Mouse (Mus musculus) stomach, embryonic 16.5 days (tissue): Measurements from ENCODE around the gene Slamf7. TPM values are rescaled to one million over a fixed set of nuclear protein-coding genes. Genes with fewer than 3 reads are reported as not detected.
"Not testable (repeated sequence)": the region's sequence is repeated elsewhere in the genome, so short reads cannot be mapped to it uniquely, and the experiment has no call there.

Experiments used
- ATAC-seq: fragments of 200-750 bp; cut with Nextera tagmentation; 2 replicates; pipeline ENCODE4 v1.8.0; 2017; ENCODE audit warnings: moderate number of reproducible peaks, moderate TSS enrichment; ENCODE audit not compliant: insufficient read depth, low FRiP score
- H3K27ac ChIP-seq: fragments of 300-500 bp; sonication (generic); 2 replicates; pipeline ENCODE4 v1.5.1; 2014; ENCODE audit warnings: low read length
- H3K27me3 ChIP-seq: fragments of 300-500 bp; sonication (generic); 2 replicates; pipeline ENCODE4 v1.6.1; 2014; ENCODE audit warnings: low read length, control low read depth, mixed read lengths; ENCODE audit not compliant: control insufficient read depth, insufficient read depth
- H3K36me3 ChIP-seq: fragments of 300-500 bp; sonication (generic); 2 replicates; pipeline ENCODE4 v1.6.1; 2014; ENCODE audit warnings: low read length; ENCODE audit not compliant: control insufficient read depth, insufficient read depth
- H3K4me1 ChIP-seq: fragments of 300-500 bp; sonication (generic); 2 replicates; pipeline ENCODE4 v1.6.1; 2014; ENCODE audit warnings: low read length, control low read depth, mixed read lengths; ENCODE audit not compliant: control insufficient read depth, insufficient read depth
- H3K4me2 ChIP-seq: fragments of 300-500 bp; sonication (generic); 2 replicates; pipeline ENCODE4 v1.6.1; 2014; ENCODE audit warnings: low read depth, low read length, mixed read lengths
- H3K4me3 ChIP-seq: fragments of 300-500 bp; sonication (generic); replicated peaks from 2 replicates; pipeline ENCODE4 v1.5.1; 2014; ENCODE audit warnings: mild to moderate bottlenecking, low read length
- H3K9ac ChIP-seq: fragments of 300-500 bp; sonication (generic); 2 replicates; pipeline ENCODE4 v1.6.1; 2014; ENCODE audit warnings: low read length
- H3K9me3 ChIP-seq: fragments of 300-500 bp; sonication (generic); replicated peaks from 2 replicates; pipeline ENCODE4 v1.6.1; 2016; ENCODE audit warnings: low read length, control low read depth; ENCODE audit not compliant: control insufficient read depth
- WGBS: fragments of 180-500 bp; shearing (Covaris S2); extraction: QIAGEN DNeasy Blood & Tissue Kit; methylation state at CpG from one replicate; pipeline ENCODE4 v1.1.7; 2014; 5-methylcytosine and 5-hydroxymethylcytosine counted together
- polyA plus RNA-seq: library from polyadenylated mRNA; unstranded; fragments of >200 nt; fragmentation: Nextera tagmentation; extraction: Ambion mirVana; gene quantifications from 2 replicates; pipeline ENCODE4 v1.2.1, GENCODE M21; 2015

The Slamf7 gene
- polyA plus RNA-seq, 1 experiment from 2014 or later = 0.14 TPM

DNA sequence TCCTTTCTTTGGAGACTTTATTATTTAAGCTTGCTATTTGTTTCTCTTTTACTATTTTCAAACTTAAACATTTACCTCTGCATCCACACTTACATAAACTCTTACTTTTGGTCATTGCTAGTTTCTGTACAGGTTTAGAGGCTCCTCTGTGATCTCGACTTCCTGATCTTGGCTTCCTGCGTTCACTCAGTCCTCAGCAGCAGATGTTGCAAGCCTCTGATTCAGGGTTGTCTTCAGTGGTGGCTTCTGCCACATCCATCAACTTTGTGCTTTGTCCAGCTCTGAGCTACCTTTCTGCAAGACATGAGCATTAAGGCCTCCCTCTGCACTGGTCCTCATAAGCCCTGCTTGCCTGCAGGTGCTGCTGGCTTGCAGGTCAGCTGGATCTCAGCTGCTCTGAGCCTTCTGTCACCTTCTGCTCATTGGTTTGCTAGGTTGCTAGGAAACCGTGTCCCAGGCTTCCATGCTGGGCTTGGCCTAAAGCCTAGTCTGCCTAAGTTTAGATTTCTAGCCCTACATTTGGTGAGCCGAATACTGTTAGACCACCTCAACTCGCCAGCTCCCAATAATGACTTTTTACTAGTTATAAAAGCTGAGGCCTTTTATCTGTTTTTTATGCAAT, 20.1 kb upstream of the Slamf7 start:
- H3K9me3 ChIP-seq = no peaks in the 10 kb centered on the region
- no peak overlapping the region for H3K4me2 ChIP-seq
- no peaks in the 10 kb centered on the region for H3K36me3 ChIP-seq
- WGBS = 58% methylated on average over 5 of the region's 5 CpGs
- no peaks in the 10 kb centered on the region for H3K4me1 ChIP-seq
- H3K4me3 ChIP-seq = no peak overlapping the region
- no peak overlapping the region for H3K9ac ChIP-seq
- H3K27me3 ChIP-seq = no peaks in the 10 kb centered on the region
- H3K27ac ChIP-seq = no peak overlapping the region
- no peak for ATAC-seq

GRCm38 (mm10) chr1:171672451-171672850, 19.6 kb upstream of the Slamf7 start:
- not testable (repeated sequence) for H3K4me2 ChIP-seq, H3K27ac ChIP-seq, H3K9ac ChIP-seq, H3K9me3 ChIP-seq, H3K4me1 ChIP-seq, H3K36me3 ChIP-seq, ATAC-seq, H3K4me3 ChIP-seq, H3K27me3 ChIP-seq
- WGBS = 78% methylated on average over 2 of the region's 2 CpGs

DNA sequence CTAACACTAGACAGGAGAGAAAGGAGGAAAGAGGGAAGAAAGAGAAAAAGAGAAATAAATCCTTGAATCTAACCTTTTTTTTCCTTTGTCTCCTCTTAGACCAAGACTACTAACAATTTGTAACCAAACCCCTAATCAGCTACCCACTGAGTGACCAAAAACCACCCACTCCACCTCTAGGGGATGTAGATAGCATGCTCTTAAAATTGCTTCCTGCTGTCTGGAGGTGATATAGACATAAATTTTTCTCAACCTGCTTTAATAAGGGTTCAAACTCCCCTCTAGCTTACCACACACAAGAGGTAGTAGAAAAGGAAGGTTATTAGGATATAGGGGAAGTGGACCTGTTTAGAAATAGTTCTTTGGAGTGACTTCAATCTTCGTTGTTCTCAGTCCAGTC, 14.3 kb upstream of the Slamf7 start:
- no peak overlapping the region for H3K4me3 ChIP-seq
- ATAC-seq = no peak

DNA sequence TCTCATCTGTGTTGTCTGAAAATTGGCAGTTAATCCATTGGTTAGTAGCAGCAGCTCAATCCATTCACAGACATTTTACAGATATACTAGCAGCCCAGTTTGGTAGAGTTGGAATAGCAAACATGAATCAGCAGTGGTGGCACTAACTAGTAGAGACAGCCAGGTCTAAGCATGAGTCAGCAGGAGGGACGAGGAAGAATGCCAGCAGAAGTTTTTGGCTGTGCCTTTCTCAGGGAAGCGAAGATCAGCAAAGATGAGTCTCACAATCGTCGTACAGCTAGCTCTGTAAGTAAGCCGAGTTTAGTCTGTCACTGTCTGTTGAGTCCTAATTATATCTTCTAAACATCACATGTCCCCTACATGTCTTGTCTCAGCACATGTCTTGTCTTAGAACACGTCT, 13.5 kb upstream of the Slamf7 start:
- Histone ChIP-seq H3K4me3 (no peak overlapping the region), H3K4me2 (no peak overlapping the region), H3K9ac (no peak overlapping the region), H3K4me1 (no peaks in the 10 kb centered on the region), H3K27ac (no peak overlapping the region), H3K27me3 (no peaks in the 10 kb centered on the region), H3K36me3 (no peaks in the 10 kb centered on the region), H3K9me3 (no peaks in the 10 kb centered on the region)
- WGBS = 84% methylated on average over 6 of the region's 6 CpGs
- ATAC-seq = no peak

More for the DNA sequence above, 14.3 kb upstream of the Slamf7 start:
- Histone ChIP-seq H3K4me1 (no peaks in the 10 kb centered on the region), H3K4me2 (no peak overlapping the region), H3K27ac (no peak overlapping the region), H3K9ac (no peak overlapping the region), H3K9me3 (no peaks in the 10 kb centered on the region), H3K36me3 (no peaks in the 10 kb centered on the region), H3K27me3 (no peaks in the 10 kb centered on the region)
- 72% methylated on average over 1 of the region's 1 CpGs for WGBS

- H3K4me1 ChIP-seq = no peaks in the 10 kb centered on the region
- no peak for ATAC-seq
- no peaks in the 10 kb centered on the region for H3K9me3 ChIP-seq
- no peak overlapping the region for H3K27ac ChIP-seq
- H3K36me3 ChIP-seq = no peaks in the 10 kb centered on the region
- no peak overlapping the region for H3K4me2 ChIP-seq
- H3K9ac ChIP-seq = no peak overlapping the region
- H3K4me3 ChIP-seq = no peak overlapping the region
- H3K27me3 ChIP-seq = no peaks in the 10 kb centered on the region
- 94% methylated on average over 2 of the region's 2 CpGs for WGBS
These were observed 10.9 kb upstream of the Slamf7 start for GRCm38 (mm10) chr1:171663757-171664156.

DNA sequence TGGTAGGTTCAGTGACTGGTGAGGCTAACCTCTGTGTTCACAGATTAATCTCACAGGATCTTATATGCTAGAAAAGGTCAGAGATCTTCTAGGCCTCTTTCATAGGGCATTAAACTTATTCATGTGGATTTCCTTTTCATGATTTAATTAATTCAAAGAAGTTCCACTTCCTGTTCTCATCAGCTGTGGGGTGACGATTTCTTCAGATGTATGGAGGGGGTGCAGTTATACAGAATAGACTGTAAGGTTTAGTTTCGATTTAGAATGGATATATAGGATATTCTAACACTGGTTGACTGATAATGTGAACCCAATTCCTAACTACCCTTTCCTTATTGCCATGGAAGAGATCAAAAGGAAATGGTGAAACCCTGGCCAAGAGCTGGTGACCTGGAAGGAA, 8.6 kb upstream of the Slamf7 start:
- Histone ChIP-seq H3K9me3 (no peaks in the 10 kb centered on the region), H3K27ac (no peak overlapping the region), H3K27me3 (no peaks in the 10 kb centered on the region), H3K4me2 (no peak overlapping the region), H3K9ac (no peak overlapping the region), H3K4me3 (no peak overlapping the region), H3K36me3 (no peaks in the 10 kb centered on the region), H3K4me1 (no peaks in the 10 kb centered on the region)
- ATAC-seq = no peak
- WGBS = 70% methylated on average over 2 of the region's 2 CpGs

GRCm38 (mm10) chr1:171660423-171660822, 7.6 kb upstream of the Slamf7 start:
- Histone ChIP-seq H3K4me3 (no peak overlapping the region), H3K4me2 (no peak overlapping the region), H3K27ac (no peak overlapping the region), H3K9me3 (no peaks in the 10 kb centered on the region), H3K9ac (no peak overlapping the region), H3K4me1 (no peaks in the 10 kb centered on the region), H3K36me3 (no peaks in the 10 kb centered on the region), H3K27me3 (no peaks in the 10 kb centered on the region)
- WGBS = 74% methylated on average over 1 of the region's 1 CpGs
- no peak for ATAC-seq

GRCm38 (mm10) chr1:171658561-171658991, 5.7 kb upstream of the Slamf7 start:
- no peaks in the 10 kb centered on the region for H3K9me3 ChIP-seq
- no peak overlapping the region for H3K4me2 ChIP-seq
- ATAC-seq = no peak

DNA sequence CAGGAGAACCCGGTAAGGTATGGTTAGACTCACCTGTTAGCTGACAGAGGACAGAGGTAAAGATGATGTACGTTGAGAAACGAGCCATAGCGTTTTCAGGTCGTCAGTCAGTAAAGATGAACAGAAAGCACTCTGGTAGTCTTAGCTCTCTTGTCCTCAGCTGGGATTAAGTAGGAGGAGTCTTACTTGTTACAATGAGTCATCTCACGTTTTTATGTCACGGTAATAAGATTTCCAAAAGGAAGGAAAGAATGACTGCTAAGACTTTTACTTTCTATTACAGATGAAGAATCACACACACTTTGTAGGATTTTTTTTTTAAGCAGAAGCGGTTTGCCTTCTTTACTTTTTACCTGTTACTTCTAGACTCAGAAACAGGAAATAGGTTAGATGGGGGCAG, 4.0 kb downstream of the Slamf7 start:
- H3K27me3 ChIP-seq = no peaks in the 10 kb centered on the region
- ATAC-seq = no peak
- no peaks in the 10 kb centered on the region for H3K4me1 ChIP-seq
- no peak overlapping the region for H3K4me3 ChIP-seq
- H3K27ac ChIP-seq = no peak overlapping the region
- H3K4me2 ChIP-seq = no peak overlapping the region
- no peaks in the 10 kb centered on the region for H3K36me3 ChIP-seq
- H3K9ac ChIP-seq = no peak overlapping the region
- H3K9me3 ChIP-seq = no peaks in the 10 kb centered on the region
- WGBS = 68% methylated on average over 8 of the region's 8 CpGs

More at GRCm38 (mm10) chr1:171658561-171658991, 5.7 kb upstream of the Slamf7 start:
- 55% methylated on average over 5 of the region's 5 CpGs for WGBS
- no peaks in the 10 kb centered on the region for H3K36me3 ChIP-seq
- H3K27ac ChIP-seq = no peak overlapping the region
- H3K4me3 ChIP-seq = no peak overlapping the region
- H3K4me1 ChIP-seq = no peaks in the 10 kb centered on the region
- no peak overlapping the region for H3K9ac ChIP-seq
- no peaks in the 10 kb centered on the region for H3K27me3 ChIP-seq
